Mouse (Mus musculus) heart, embryonic 10.5 days (tissue): Measurements from ENCODE around the gene Svop. TPM values are rescaled to one million over a fixed set of nuclear protein-coding genes. Genes with fewer than 3 reads are reported as not detected.

Experiments
- DNase-seq: peaks from one replicate; pipeline ENCODE4 v3.0.0-alpha.2; 2017; ENCODE audit warnings: low spot score
- H3K27ac ChIP-seq: fragments of 300-500 bp; sonication (generic); 2 replicates; pipeline ENCODE4 v1.5.1; 2016; ENCODE audit warnings: mild to moderate bottlenecking
- H3K27me3 ChIP-seq: fragments of 300-500 bp; sonication (generic); 2 replicates; pipeline ENCODE4 v1.6.1; 2016; ENCODE audit warnings: mild to moderate bottlenecking; ENCODE audit not compliant: poor library complexity, insufficient read depth, severe bottlenecking
- H3K36me3 ChIP-seq: fragments of 300-500 bp; sonication (generic); 2 replicates; pipeline ENCODE4 v1.6.1; 2016; ENCODE audit warnings: mild to moderate bottlenecking, moderate library complexity
- H3K4me1 ChIP-seq: fragments of 300-500 bp; sonication (generic); 2 replicates; pipeline ENCODE4 v1.6.1; 2016; ENCODE audit warnings: mild to moderate bottlenecking
- H3K4me3 ChIP-seq: fragments of 300-500 bp; sonication (generic); 2 replicates; pipeline ENCODE4 v1.5.1; 2016; ENCODE audit warnings: mild to moderate bottlenecking, moderate library complexity
- H3K9me3 ChIP-seq: fragments of 300-500 bp; sonication (generic); 2 replicates; pipeline ENCODE4 v1.6.1; 2016; ENCODE audit warnings: mild to moderate bottlenecking, moderate library complexity
- WGBS: fragments of 180-500 bp; shearing (Covaris S2); methylation state at CpG from one replicate; pipeline ENCODE4 v1.1.7; 2016; 5-methylcytosine and 5-hydroxymethylcytosine counted together
- polyA plus RNA-seq: library from polyadenylated mRNA; unstranded; fragments of >200 nt; fragmentation: Nextera tagmentation; extraction: Ambion mirVana; gene quantifications from 2 replicates; pipeline ENCODE4 v1.2.1, GENCODE M21; 2016

Gene Svop
- polyA plus RNA-seq, 1 experiment from 2014 or later: 0.23 TPM

GRCm38 (mm10) chr5:114090421-114091013 is 853 bp downstream of the Svop start:
- 24% methylated on average over 7 of the region's 7 CpGs for WGBS
- H3K27ac ChIP-seq: no peak overlapping the region
- peaks cover 21% of the 10 kb centered on the region for H3K27me3 ChIP-seq
- no peak for DNase-seq
- H3K9me3 ChIP-seq: no peaks in the 10 kb centered on the region
- peaks cover 7% of the 10 kb centered on the region for H3K4me1 ChIP-seq
- H3K36me3 ChIP-seq: no peaks in the 10 kb centered on the region
- no peak overlapping the region for H3K4me3 ChIP-seq

GRCm38 (mm10) chr5:114087875-114088480 is 3.4 kb downstream of the Svop start:
- no peaks in the 10 kb centered on the region for H3K36me3 ChIP-seq
- WGBS: 73% methylated on average over 12 of the region's 12 CpGs
- DNase-seq: no peak
- H3K4me1 ChIP-seq: peaks cover 7% of the 10 kb centered on the region
- H3K4me3 ChIP-seq: no peak overlapping the region
- peaks cover 21% of the 10 kb centered on the region for H3K27me3 ChIP-seq
- no peaks in the 10 kb centered on the region for H3K9me3 ChIP-seq
- H3K27ac ChIP-seq: no peak overlapping the region

GRCm38 (mm10) chr5:114085501-114085900 is 5.9 kb downstream of the Svop start:
- Histone ChIP-seq H3K27me3 (peaks cover 4% of the 10 kb centered on the region; the same call in 1 of the 2 replicates), H3K4me3 (no peak overlapping the region), H3K36me3 (no peaks in the 10 kb centered on the region), H3K27ac (no peak overlapping the region), H3K9me3 (no peaks in the 10 kb centered on the region), H3K4me1 (no peaks in the 10 kb centered on the region)
- WGBS: 59% methylated on average over 14 of the region's 14 CpGs
- DNase-seq: no peak

DNA sequence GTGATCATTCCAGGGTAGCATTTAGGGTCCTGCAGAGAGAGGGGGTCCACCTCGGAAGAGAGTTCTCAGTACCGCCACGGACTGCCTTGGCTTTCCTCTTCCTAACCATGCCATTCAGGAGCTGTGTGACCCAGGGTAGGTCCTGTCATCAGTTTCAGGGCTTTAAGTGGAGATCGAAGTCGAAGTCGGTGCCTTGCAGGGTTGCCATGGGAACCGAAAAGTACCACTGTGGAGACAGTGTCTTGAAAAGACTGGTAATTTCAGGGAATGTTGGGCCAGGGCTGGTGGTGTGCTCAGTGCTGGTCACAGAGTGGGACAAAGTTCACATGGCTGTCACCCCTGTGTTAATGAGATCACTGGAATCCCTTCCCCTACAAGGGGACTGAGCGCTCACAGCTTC is 14.4 kb downstream of the Svop start:
- no peaks in the 10 kb centered on the region for H3K4me1 ChIP-seq
- H3K36me3 ChIP-seq: no peaks in the 10 kb centered on the region
- no peak overlapping the region for H3K27ac ChIP-seq
- H3K27me3 ChIP-seq: no peaks in the 10 kb centered on the region
- no peaks in the 10 kb centered on the region for H3K9me3 ChIP-seq
- DNase-seq: no peak
- 63% methylated on average over 8 of the region's 8 CpGs for WGBS
- H3K4me3 ChIP-seq: no peak overlapping the region

DNA sequence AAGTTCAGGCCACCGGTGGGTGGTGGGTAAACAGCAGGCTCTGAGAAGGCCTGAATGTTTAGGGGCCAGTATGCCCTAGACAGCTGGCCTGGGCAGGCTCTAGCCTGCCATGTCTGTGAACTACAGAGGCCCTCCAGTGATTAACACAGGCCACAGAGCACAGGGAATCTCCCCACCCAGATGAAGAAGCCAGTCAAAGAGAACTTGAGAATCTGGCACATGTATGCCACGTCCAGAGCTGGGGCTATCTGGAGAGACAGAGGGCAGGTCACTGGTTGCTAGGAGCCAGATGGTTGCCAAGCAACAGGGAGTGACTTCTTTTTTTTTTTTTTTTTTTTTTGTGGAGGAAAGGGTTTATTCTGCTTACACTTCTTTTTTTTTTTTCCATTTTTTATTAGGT is 19.1 kb downstream of the Svop start:
- Histone ChIP-seq H3K9me3 (no peaks in the 10 kb centered on the region), H3K4me1 (no peaks in the 10 kb centered on the region), H3K27ac (no peak overlapping the region), H3K27me3 (no peaks in the 10 kb centered on the region), H3K4me3 (no peak overlapping the region), H3K36me3 (no peaks in the 10 kb centered on the region)
- WGBS: 53% methylated on average over 2 of the region's 2 CpGs
- no peak for DNase-seq

GRCm38 (mm10) chr5:114070858-114071257 is 20.5 kb downstream of the Svop start:
- WGBS: 89% methylated on average over 4 of the region's 4 CpGs
- DNase-seq: no peak
- Histone ChIP-seq H3K27me3 (0 out of 2 replicates have a peak, but pooled peaks cover 2% of the 10 kb centered on the region), H3K4me3 (no peak overlapping the region), H3K9me3 (no peaks in the 10 kb centered on the region), H3K4me1 (no peaks in the 10 kb centered on the region), H3K36me3 (no peaks in the 10 kb centered on the region), H3K27ac (no peak overlapping the region)

DNA sequence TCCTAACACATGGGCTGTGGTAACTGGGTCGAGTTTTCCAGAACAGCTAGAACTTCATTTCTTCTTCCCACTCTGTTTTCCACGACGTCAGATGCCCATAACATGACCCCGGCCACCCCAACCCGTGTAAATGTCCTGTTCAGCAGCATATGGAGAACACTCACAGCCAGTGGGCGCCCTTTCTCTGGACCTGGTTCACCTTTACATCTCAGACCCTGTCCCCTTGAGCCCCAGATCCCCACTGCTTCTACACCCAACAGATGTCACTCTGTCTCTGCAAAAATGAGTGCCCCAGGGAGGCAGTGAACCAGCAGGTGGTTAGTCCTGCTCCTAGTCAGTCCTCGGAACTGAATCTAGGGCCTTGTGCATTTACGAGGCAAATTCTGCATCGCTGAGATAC is 23.4 kb downstream of the Svop start:
- Histone ChIP-seq H3K27ac (no peak overlapping the region), H3K36me3 (no peaks in the 10 kb centered on the region), H3K4me1 (no peaks in the 10 kb centered on the region), H3K27me3 (0 out of 2 replicates have a peak, but pooled peaks cover 2% of the 10 kb centered on the region), H3K9me3 (no peaks in the 10 kb centered on the region), H3K4me3 (no peak overlapping the region)
- DNase-seq: no peak
- WGBS: 70% methylated on average over 9 of the region's 9 CpGs

- DNase-seq: no peak
- no peak overlapping the region for H3K4me3 ChIP-seq
- 0 out of 2 replicates have a peak, but pooled peaks cover 2% of the 10 kb centered on the region for H3K27me3 ChIP-seq
- no peaks in the 10 kb centered on the region for H3K4me1 ChIP-seq
- no peak overlapping the region for H3K27ac ChIP-seq
- no peaks in the 10 kb centered on the region for H3K9me3 ChIP-seq
- H3K36me3 ChIP-seq: no peaks in the 10 kb centered on the region
- WGBS: 76% methylated on average over 9 of the region's 9 CpGs
Observed at GRCm38 (mm10) chr5:114067543-114067942, 23.8 kb downstream of the Svop start.

- H3K4me1 ChIP-seq: no peaks in the 10 kb centered on the region
- 0 out of 2 replicates have a peak overlapping the region, but pooled peaks have one; percentile 10 for H3K27ac ChIP-seq
- WGBS: 50% methylated on average over 6 of the region's 6 CpGs
- no peak overlapping the region for H3K4me3 ChIP-seq
- H3K27me3 ChIP-seq: 0 out of 2 replicates have a peak, but pooled peaks cover 3% of the 10 kb centered on the region
- no peaks in the 10 kb centered on the region for H3K9me3 ChIP-seq
- H3K36me3 ChIP-seq: no peaks in the 10 kb centered on the region
- DNase-seq: no peak
Observed at GRCm38 (mm10) chr5:114066601-114067000, 24.8 kb downstream of the Svop start.

GRCm38 (mm10) chr5:114065161-114065560 is 26.2 kb downstream of the Svop start, which contains the start of gene Usp30:
Gene Usp30 (plus strand): TSS chr5:114065461.
- Histone ChIP-seq H3K9me3 (no peaks in the 10 kb centered on the region), H3K4me1 (no peaks in the 10 kb centered on the region), H3K27ac (no peak within 1 kb of the TSS), H3K36me3 (no peaks in the 10 kb centered on the region), H3K27me3 (peaks cover 9% of the 10 kb centered on the region; the same call in 1 of the 2 replicates), H3K4me3 (no peak within 1 kb of the TSS)
- no peak for DNase-seq
- WGBS: 91% methylated on average over 6 of the region's 6 CpGs

GRCm38 (mm10) chr5:114063958-114064357 is 27.4 kb downstream of the Svop start:
- 67% methylated on average over 4 of the region's 4 CpGs for WGBS
- Histone ChIP-seq H3K36me3 (no peaks in the 10 kb centered on the region), H3K9me3 (no peaks in the 10 kb centered on the region), H3K4me3 (no peak overlapping the region), H3K27me3 (peaks cover 9% of the 10 kb centered on the region), H3K27ac (no peak overlapping the region), H3K4me1 (no peaks in the 10 kb centered on the region)
- DNase-seq: no peak

DNA sequence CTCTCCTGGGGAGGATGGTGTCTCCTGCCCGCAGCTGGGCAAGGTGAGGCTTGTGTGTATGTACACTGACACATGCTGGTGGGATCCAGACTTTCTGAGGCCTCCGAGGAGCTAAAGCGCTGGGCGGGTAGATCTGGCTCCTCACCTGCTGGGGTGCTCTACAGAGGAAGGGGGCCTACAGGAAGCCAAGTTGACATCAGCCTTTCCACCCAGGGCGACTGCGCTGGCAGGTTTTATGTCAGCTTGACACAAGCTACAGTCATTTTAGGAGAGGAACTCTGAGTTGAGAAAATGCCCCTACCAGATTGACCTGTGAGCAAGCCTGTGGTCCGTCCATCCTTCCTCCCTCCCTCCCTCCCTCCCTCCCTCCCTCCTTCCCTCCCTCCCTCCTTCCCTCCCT is 29.7 kb downstream of the Svop start:
- Histone ChIP-seq H3K4me3 (no peak overlapping the region), H3K4me1 (no peaks in the 10 kb centered on the region), H3K36me3 (no peaks in the 10 kb centered on the region), H3K27ac (no peak overlapping the region), H3K9me3 (no peaks in the 10 kb centered on the region), H3K27me3 (peaks cover 9% of the 10 kb centered on the region)
- WGBS: 47% methylated on average over 7 of the region's 7 CpGs
- DNase-seq: no peak

GRCm38 (mm10) chr5:114057129-114057731 is 34.1 kb downstream of the Svop start:
- Histone ChIP-seq H3K27ac (no peak overlapping the region), H3K36me3 (no peaks in the 10 kb centered on the region), H3K4me1 (0 out of 2 replicates have a peak, but pooled peaks cover 4% of the 10 kb centered on the region), H3K4me3 (no peak overlapping the region), H3K27me3 (peaks cover 7% of the 10 kb centered on the region), H3K9me3 (no peaks in the 10 kb centered on the region)
- WGBS: 75% methylated on average over 9 of the region's 9 CpGs
- no peak for DNase-seq
